Mouse (Mus musculus) R1 (cell line): ENCODE measurements around the gene Apom.

Experiments
- DNase-seq: peaks from one replicate; pipeline ENCODE4 v3.0.0-alpha.2; 2018; ENCODE audit warnings: low read depth, low spot score

Gene Apom

GRCm38 (mm10) chr17:35097164-35097655 is 34.6 kb downstream of the Apom start:
- no peak for DNase-seq

- DNase-seq, result no peak
Measured at GRCm38 (mm10) chr17:35096597-35096996, 35.3 kb downstream of the Apom start.

- no peak for DNase-seq
Measured at GRCm38 (mm10) chr17:35094475-35095365, 37.1 kb downstream of the Apom start.

GRCm38 (mm10) chr17:35092403-35093198 is 39.2 kb downstream of the Apom start:
- DNase-seq, result no peak

GRCm38 (mm10) chr17:35090166-35090932 is 41.5 kb downstream of the Apom start:
- no peak for DNase-seq

- DNase-seq, result peak; percentile 95
Measured at GRCm38 (mm10) chr17:35088825-35089644, 42.8 kb downstream of the Apom start, which contains the start of gene Abhd16a. TSS of gene Abhd16a (plus strand) at chr17:35089263.

- DNase-seq, result peak; percentile 46
Measured at GRCm38 (mm10) chr17:35088151-35088550, 43.7 kb downstream of the Apom start.

GRCm38 (mm10) chr17:35085208-35085865 is 46.5 kb downstream of the Apom start, which contains the start of gene Ly6g6f:
TSS of gene Ly6g6f (minus strand) at chr17:35085610.
- no peak for DNase-seq

- DNase-seq, result no peak
Measured at GRCm38 (mm10) chr17:35083929-35084497, 47.8 kb downstream of the Apom start.

GRCm38 (mm10) chr17:35082841-35083576 is 48.8 kb downstream of the Apom start:
- DNase-seq, result no peak

GRCm38 (mm10) chr17:35080710-35081109 is 51.1 kb downstream of the Apom start:
- DNase-seq, result no peak

GRCm38 (mm10) chr17:35080248-35080647 is 51.6 kb downstream of the Apom start:
- no peak for DNase-seq

GRCm38 (mm10) chr17:35079778-35080177 is 52.1 kb downstream of the Apom start:
- DNase-seq, result no peak
